Mouse (Mus musculus): ENCODE data around the gene Kalrn. TPM values are rescaled to one million over a fixed set of nuclear protein-coding genes. Genes with fewer than 3 reads are reported as not detected.

Gene Kalrn
- 0.50 TPM for polyA plus RNA-seq (2017; shearing (Covaris generic))

GRCm38 (mm10) chr16:34573151-34573802 lies at the start of gene Kalrn:
Gene Kalrn, minus strand, starts transcription at chr16:34573532.

GRCm38 (mm10) chr16:33966538-33967282 lies 606.6 kb downstream of the Kalrn start, which contains the start of gene Umps:
Gene Umps, minus strand, starts transcription at chr16:33967038.

Other genes with a start within 250 kb of the Kalrn start
- gene Ropn1, start 76.4 kb upstream of the Kalrn start, polyA plus RNA-seq (2017; shearing (Covaris generic)): not detected
- gene Ccdc14, start 117.1 kb upstream of the Kalrn start, polyA plus RNA-seq (2017; shearing (Covaris generic)): 1.6 TPM
- not detected for gene Mylk, start 171.7 kb upstream of the Kalrn start, polyA plus RNA-seq (2017; shearing (Covaris generic))